Mouse (Mus musculus): ENCODE data around the gene Myo18a. TPM values are rescaled to one million over a fixed set of nuclear protein-coding genes. Genes with fewer than 3 reads are reported as not detected.

The Myo18a gene
- polyA plus RNA-seq, 1 experiment from 2014 or later: 21.1 TPM

DNA sequence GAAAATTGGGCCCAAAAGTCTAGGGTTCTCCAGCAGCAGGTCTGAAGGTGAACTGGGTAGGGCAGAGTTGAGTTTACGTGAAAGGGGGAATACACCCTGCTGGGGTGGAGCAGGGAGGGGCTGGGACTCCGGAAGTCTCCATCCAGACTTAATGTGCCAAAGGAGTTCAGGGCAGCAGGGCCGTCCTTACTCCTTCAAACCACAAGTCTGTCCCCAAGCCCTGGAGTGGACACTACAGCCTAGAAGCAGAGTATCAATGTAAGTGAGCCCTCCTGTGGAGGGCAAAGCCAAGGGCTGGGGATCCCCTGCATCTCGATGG is 2.4 kb downstream of the Myo18a start:
- Histone ChIP-seq H3K27ac (ENCODE audit: low read depth) (0 out of 2 replicates have a peak overlapping the region, but pooled peaks have one; percentile 11), H3K36me3 (ENCODE audit: control insufficient read depth, insufficient read depth, low read length) (no peaks in the 10 kb centered on the region), H3K9me3 (ENCODE audit: control insufficient read depth, low read length) (no peaks in the 10 kb centered on the region), H3K27me3 (replicated peaks; ENCODE audit: control insufficient read depth, insufficient read depth, low read length) (no peaks in the 10 kb centered on the region), H3K4me3 (ENCODE audit: low read depth, low read length) (no peak overlapping the region), H3K9ac (ENCODE audit: low read length) (no peak overlapping the region), H3K4me2 (ENCODE audit: low read length) (peak overlapping the region; percentile 25), H3K4me1 (replicated peaks; ENCODE audit: control insufficient read depth, insufficient read depth, low read length) (peaks cover 32% of the 10 kb centered on the region)
- no peak for ATAC-seq (replicated peaks; ENCODE audit: low FRiP score, low TSS enrichment, low read depth)
- DNase-seq (ENCODE audit: low spot score): no peak
- 47% methylated on average over 4 of the region's 4 CpGs for WGBS

- Histone ChIP-seq H3K36me3 (ENCODE audit: control insufficient read depth, insufficient read depth, low read length) (no peaks in the 10 kb centered on the region), H3K4me3 (ENCODE audit: low read depth, low read length) (peak overlapping the region; percentile 26), H3K27me3 (replicated peaks; ENCODE audit: control insufficient read depth, insufficient read depth, low read length) (no peaks in the 10 kb centered on the region), H3K27ac (ENCODE audit: low read depth) (peak overlapping the region; percentile 39), H3K9ac (ENCODE audit: low read length) (peak overlapping the region; percentile 43), H3K9me3 (ENCODE audit: control insufficient read depth, low read length) (no peaks in the 10 kb centered on the region), H3K4me1 (replicated peaks; ENCODE audit: control insufficient read depth, insufficient read depth, low read length) (peaks cover 32% of the 10 kb centered on the region), H3K4me2 (ENCODE audit: low read length) (peak overlapping the region; percentile 58)
- WGBS: 3% methylated on average over 35 of the region's 35 CpGs
- ATAC-seq (replicated peaks; ENCODE audit: low FRiP score, low TSS enrichment, low read depth) (peak; percentile 60), DNase-seq (ENCODE audit: low spot score) (peak; percentile 77)
Measured at GRCm38 (mm10) chr11:77766351-77767001, 3.4 kb downstream of the Myo18a start.

GRCm38 (mm10) chr11:77769496-77769895 is 6.5 kb downstream of the Myo18a start:
- no peak for ATAC-seq (replicated peaks; ENCODE audit: low FRiP score, low TSS enrichment, low read depth)
- H3K9me3 ChIP-seq (ENCODE audit: control insufficient read depth, low read length): no peaks in the 10 kb centered on the region
- H3K4me1 ChIP-seq (replicated peaks; ENCODE audit: control insufficient read depth, insufficient read depth, low read length): peaks cover 22% of the 10 kb centered on the region
- H3K9ac ChIP-seq (ENCODE audit: low read length): no peak overlapping the region
- H3K36me3 ChIP-seq (ENCODE audit: control insufficient read depth, insufficient read depth, low read length): no peaks in the 10 kb centered on the region
- H3K4me3 ChIP-seq (ENCODE audit: low read depth, low read length): no peak overlapping the region
- WGBS: 86% methylated on average over 4 of the region's 4 CpGs
- no peaks in the 10 kb centered on the region for H3K27me3 ChIP-seq (replicated peaks; ENCODE audit: control insufficient read depth, insufficient read depth, low read length)
- H3K4me2 ChIP-seq (ENCODE audit: low read length): no peak overlapping the region
- H3K27ac ChIP-seq (ENCODE audit: low read depth): no peak overlapping the region
- no peak for DNase-seq (ENCODE audit: low spot score)

DNA sequence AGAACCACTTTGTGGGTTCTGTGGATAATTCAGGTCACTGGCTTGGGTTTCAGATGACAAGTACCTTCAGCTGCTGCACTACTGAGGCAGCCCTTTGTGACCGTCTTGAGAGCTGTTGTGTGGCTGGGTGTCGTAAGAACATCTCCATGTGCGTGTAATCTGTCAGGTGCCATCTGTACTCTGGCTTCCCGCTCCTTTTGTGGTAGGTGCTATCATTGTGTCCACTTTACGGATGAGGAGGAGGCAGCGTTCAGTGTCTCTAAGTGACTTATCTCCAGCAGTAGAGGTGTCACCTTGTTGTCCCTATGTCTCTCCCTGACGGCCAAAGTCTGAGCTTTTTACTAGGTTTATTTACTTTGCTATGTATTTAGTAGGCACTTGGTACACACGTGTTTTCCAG is 7.3 kb downstream of the Myo18a start:
- Histone ChIP-seq H3K9me3 (ENCODE audit: control insufficient read depth, low read length) (no peaks in the 10 kb centered on the region), H3K27ac (ENCODE audit: low read depth) (no peak overlapping the region), H3K27me3 (replicated peaks; ENCODE audit: control insufficient read depth, insufficient read depth, low read length) (no peaks in the 10 kb centered on the region), H3K4me1 (replicated peaks; ENCODE audit: control insufficient read depth, insufficient read depth, low read length) (peaks cover 15% of the 10 kb centered on the region), H3K36me3 (ENCODE audit: control insufficient read depth, insufficient read depth, low read length) (no peaks in the 10 kb centered on the region), H3K4me3 (ENCODE audit: low read depth, low read length) (no peak overlapping the region), H3K4me2 (ENCODE audit: low read length) (no peak overlapping the region), H3K9ac (ENCODE audit: low read length) (no peak overlapping the region)
- ATAC-seq (replicated peaks; ENCODE audit: low FRiP score, low TSS enrichment, low read depth) (no peak), DNase-seq (ENCODE audit: low spot score) (no peak)
- 74% methylated on average over 8 of the region's 8 CpGs for WGBS

GRCm38 (mm10) chr11:77771879-77772713 is 9.1 kb downstream of the Myo18a start:
- 53% methylated on average over 8 of the region's 8 CpGs for WGBS
- no peak overlapping the region for H3K4me3 ChIP-seq (ENCODE audit: low read depth, low read length)
- H3K9ac ChIP-seq (ENCODE audit: low read length): no peak overlapping the region
- H3K27ac ChIP-seq (ENCODE audit: low read depth): peak overlapping the region; percentile 76
- H3K36me3 ChIP-seq (ENCODE audit: control insufficient read depth, insufficient read depth, low read length): 0 out of 2 replicates have a peak, but pooled peaks cover under 1% of the 10 kb centered on the region
- ATAC-seq (replicated peaks; ENCODE audit: low FRiP score, low TSS enrichment, low read depth) (peak; percentile 86), DNase-seq (ENCODE audit: low spot score) (peak; percentile 71)
- H3K27me3 ChIP-seq (replicated peaks; ENCODE audit: control insufficient read depth, insufficient read depth, low read length): no peaks in the 10 kb centered on the region
- 0 out of 2 replicates have a peak overlapping the region, but pooled peaks have one; percentile 4 for H3K4me2 ChIP-seq (ENCODE audit: low read length)
- H3K4me1 ChIP-seq (replicated peaks; ENCODE audit: control insufficient read depth, insufficient read depth, low read length): 0 out of 2 replicates have a peak, but pooled peaks cover 4% of the 10 kb centered on the region
- H3K9me3 ChIP-seq (ENCODE audit: control insufficient read depth, low read length): no peaks in the 10 kb centered on the region

DNA sequence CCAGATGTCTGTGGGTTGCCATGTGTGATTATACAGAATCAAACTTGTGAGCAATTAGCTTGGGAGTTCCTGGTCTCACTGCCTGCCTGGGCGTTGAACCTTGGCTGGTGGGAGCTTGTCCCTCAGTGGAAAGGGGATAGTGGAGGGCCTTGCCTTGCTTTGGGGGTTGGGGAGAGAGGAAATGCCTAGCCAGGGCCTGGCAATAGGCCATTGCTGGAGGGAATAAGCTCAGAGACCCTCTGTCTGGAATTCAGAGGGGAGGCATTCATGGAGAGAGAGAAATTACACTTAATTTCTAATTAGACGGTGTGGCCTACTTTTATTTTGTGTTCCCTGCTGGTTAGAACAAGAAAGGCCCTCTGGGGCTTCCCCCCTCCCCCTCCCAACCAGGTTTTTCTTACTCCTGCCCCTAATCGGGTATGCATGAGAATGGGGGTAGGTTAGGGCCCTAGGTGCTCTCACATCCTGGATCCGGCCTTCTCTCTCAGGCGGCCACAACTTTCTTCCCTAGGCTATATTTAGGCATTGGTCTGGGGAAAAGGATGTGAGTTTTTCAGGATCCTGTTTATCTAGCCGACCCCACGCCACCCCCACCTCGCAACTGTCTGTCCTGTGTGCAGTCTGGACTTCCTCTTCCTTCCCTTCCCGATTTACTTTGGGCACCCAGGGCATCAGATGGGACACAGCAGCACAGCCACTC is 12.8 kb downstream of the Myo18a start:
- Histone ChIP-seq H3K27ac (ENCODE audit: low read depth) (no peak overlapping the region), H3K9ac (ENCODE audit: low read length) (no peak overlapping the region), H3K4me3 (ENCODE audit: low read depth, low read length) (no peak overlapping the region), H3K27me3 (replicated peaks; ENCODE audit: control insufficient read depth, insufficient read depth, low read length) (no peaks in the 10 kb centered on the region), H3K36me3 (ENCODE audit: control insufficient read depth, insufficient read depth, low read length) (peaks cover 18% of the 10 kb centered on the region), H3K9me3 (ENCODE audit: control insufficient read depth, low read length) (no peaks in the 10 kb centered on the region), H3K4me1 (replicated peaks; ENCODE audit: control insufficient read depth, insufficient read depth, low read length) (0 out of 2 replicates have a peak, but pooled peaks cover 4% of the 10 kb centered on the region), H3K4me2 (ENCODE audit: low read length) (no peak overlapping the region)
- WGBS: 65% methylated on average over 9 of the region's 9 CpGs
- ATAC-seq (replicated peaks; ENCODE audit: low FRiP score, low TSS enrichment, low read depth) (no peak), DNase-seq (ENCODE audit: low spot score) (no peak)

DNA sequence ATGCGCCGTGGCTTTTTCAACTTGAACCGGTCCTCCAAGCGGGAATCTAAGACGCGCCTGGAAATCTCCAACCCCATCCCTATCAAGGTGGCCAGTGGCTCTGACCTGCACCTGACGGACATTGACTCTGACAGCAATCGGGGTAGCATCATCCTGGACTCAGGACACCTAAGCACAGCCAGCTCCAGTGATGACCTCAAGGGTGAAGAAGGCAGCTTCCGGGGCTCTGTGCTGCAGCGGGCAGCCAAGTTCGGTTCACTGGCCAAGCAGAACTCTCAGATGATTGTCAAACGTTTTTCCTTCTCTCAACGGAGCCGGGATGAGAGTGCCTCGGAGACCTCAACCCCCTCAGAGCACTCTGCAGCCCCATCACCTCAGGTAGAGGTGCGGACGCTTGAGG is 14.4 kb downstream of the Myo18a start:
- Histone ChIP-seq H3K36me3 (ENCODE audit: control insufficient read depth, insufficient read depth, low read length) (peaks cover 18% of the 10 kb centered on the region), H3K4me2 (ENCODE audit: low read length) (no peak overlapping the region), H3K4me3 (ENCODE audit: low read depth, low read length) (no peak overlapping the region), H3K27me3 (replicated peaks; ENCODE audit: control insufficient read depth, insufficient read depth, low read length) (no peaks in the 10 kb centered on the region), H3K9ac (ENCODE audit: low read length) (no peak overlapping the region), H3K9me3 (ENCODE audit: control insufficient read depth, low read length) (no peaks in the 10 kb centered on the region), H3K4me1 (replicated peaks; ENCODE audit: control insufficient read depth, insufficient read depth, low read length) (0 out of 2 replicates have a peak, but pooled peaks cover 11% of the 10 kb centered on the region), H3K27ac (ENCODE audit: low read depth) (no peak overlapping the region)
- WGBS: 95% methylated on average over 17 of the region's 17 CpGs
- DNase-seq (ENCODE audit: low spot score) (no peak), ATAC-seq (replicated peaks; ENCODE audit: low FRiP score, low TSS enrichment, low read depth) (no peak)

- Histone ChIP-seq H3K9me3 (ENCODE audit: control insufficient read depth, low read length) (no peaks in the 10 kb centered on the region), H3K4me2 (ENCODE audit: low read length) (no peak overlapping the region), H3K4me1 (replicated peaks; ENCODE audit: control insufficient read depth, insufficient read depth, low read length) (peaks cover 12% of the 10 kb centered on the region; the same call in 1 of the 2 replicates), H3K27ac (ENCODE audit: low read depth) (no peak overlapping the region), H3K9ac (ENCODE audit: low read length) (no peak overlapping the region), H3K36me3 (ENCODE audit: control insufficient read depth, insufficient read depth, low read length) (peaks cover 18% of the 10 kb centered on the region), H3K4me3 (ENCODE audit: low read depth, low read length) (no peak overlapping the region), H3K27me3 (replicated peaks; ENCODE audit: control insufficient read depth, insufficient read depth, low read length) (no peaks in the 10 kb centered on the region)
- ATAC-seq (replicated peaks; ENCODE audit: low FRiP score, low TSS enrichment, low read depth) (no peak), DNase-seq (ENCODE audit: low spot score) (no peak)
- WGBS: 93% methylated on average over 17 of the region's 17 CpGs
Measured at GRCm38 (mm10) chr11:77777937-77778336, 14.9 kb downstream of the Myo18a start.

All from intestine, embryonic 14.5 days (tissue).